Mouse (Mus musculus): ENCODE results near the gene Rbm18. TPM values are rescaled to one million over a fixed set of nuclear protein-coding genes. Genes with fewer than 3 reads are reported as not detected.

Rbm18 gene
- total and polyA plus RNA-seq, 2 experiments from 2014 or later = 53.4 to 60.5 TPM

- H3K4me1 ChIP-seq (ENCODE audit: control insufficient read depth, insufficient read depth) = peaks cover 26% of the 10 kb centered on the region
- H3K4me3 ChIP-seq (ENCODE audit: low read depth, low read length) = peak overlapping the region; percentile 51
- H3K9me3 ChIP-seq (replicated peaks; ENCODE audit: control insufficient read depth, low read length) = no peaks in the 10 kb centered on the region
- H3K27ac ChIP-seq (ENCODE audit: low read depth) = no peak overlapping the region
- H3K4me2 ChIP-seq (ENCODE audit: low read depth, low read length) = peak overlapping the region; percentile 81
- no peak for ATAC-seq (ENCODE audit: insufficient read depth, low read depth)
- WGBS = 1% methylated on average over 32 of the region's 32 CpGs
- no peaks in the 10 kb centered on the region for H3K36me3 ChIP-seq (replicated peaks; ENCODE audit: control insufficient read depth, insufficient read depth, low read length)
- no peak for DNase-seq (ENCODE audit: low spot score)
- TF ChIP-seq CTCF (IDR thresholded peaks at IDR 0.05; ENCODE audit: low read depth) = no peak
- no peak for TF ChIP-seq EP300 (IDR thresholded peaks at IDR 0.05; ENCODE audit: low read depth)
- peak overlapping the region; percentile 57; the same call in 1 of the 2 replicates for H3K9ac ChIP-seq (replicated peaks; ENCODE audit: low read depth, low read length)
- peaks cover 89% of the 10 kb centered on the region for H3K27me3 ChIP-seq (ENCODE audit: control insufficient read depth, insufficient read depth, low read length)
Observed at GRCm38 (mm10) chr2:36104436-36104955, 32.1 kb downstream of the Rbm18 start.

GRCm38 (mm10) chr2:36103555-36104367, 32.8 kb downstream of the Rbm18 start:
- no peak overlapping the region for H3K27ac ChIP-seq (ENCODE audit: low read depth)
- H3K4me2 ChIP-seq (ENCODE audit: low read depth, low read length) = peak overlapping the region; percentile 81
- ATAC-seq (ENCODE audit: insufficient read depth, low read depth) (no peak), DNase-seq (ENCODE audit: low spot score) (no peak)
- peaks cover 91% of the 10 kb centered on the region for H3K27me3 ChIP-seq (ENCODE audit: control insufficient read depth, insufficient read depth, low read length)
- TF ChIP-seq EP300 (IDR thresholded peaks at IDR 0.05; ENCODE audit: low read depth) (no peak), CTCF (IDR thresholded peaks at IDR 0.05; ENCODE audit: low read depth) (no peak)
- H3K4me3 ChIP-seq (ENCODE audit: low read depth, low read length) = peak overlapping the region; percentile 51
- no peak overlapping the region for H3K9ac ChIP-seq (replicated peaks; ENCODE audit: low read depth, low read length)
- no peaks in the 10 kb centered on the region for H3K9me3 ChIP-seq (replicated peaks; ENCODE audit: control insufficient read depth, low read length)
- peaks cover 26% of the 10 kb centered on the region for H3K4me1 ChIP-seq (ENCODE audit: control insufficient read depth, insufficient read depth)
- WGBS = 2% methylated on average over 36 of the region's 38 CpGs
- no peaks in the 10 kb centered on the region for H3K36me3 ChIP-seq (replicated peaks; ENCODE audit: control insufficient read depth, insufficient read depth, low read length)

- H3K4me2 ChIP-seq (ENCODE audit: low read depth, low read length) = peak overlapping the region; percentile 81
- no peaks in the 10 kb centered on the region for H3K9me3 ChIP-seq (replicated peaks; ENCODE audit: control insufficient read depth, low read length)
- no peak for TF ChIP-seq EP300 (IDR thresholded peaks at IDR 0.05; ENCODE audit: low read depth)
- TF ChIP-seq CTCF (IDR thresholded peaks at IDR 0.05; ENCODE audit: low read depth) = no peak
- H3K27me3 ChIP-seq (ENCODE audit: control insufficient read depth, insufficient read depth, low read length) = peaks cover 96% of the 10 kb centered on the region
- 5% methylated on average over 21 of the region's 21 CpGs for WGBS
- DNase-seq (ENCODE audit: low spot score) (no peak), ATAC-seq (ENCODE audit: insufficient read depth, low read depth) (no peak; the same call in 1 of the 2 replicates)
- no peaks in the 10 kb centered on the region for H3K36me3 ChIP-seq (replicated peaks; ENCODE audit: control insufficient read depth, insufficient read depth, low read length)
- no peak overlapping the region for H3K9ac ChIP-seq (replicated peaks; ENCODE audit: low read depth, low read length)
- H3K4me3 ChIP-seq (ENCODE audit: low read depth, low read length) = peak overlapping the region; percentile 51
- no peak overlapping the region for H3K27ac ChIP-seq (ENCODE audit: low read depth)
- H3K4me1 ChIP-seq (ENCODE audit: control insufficient read depth, insufficient read depth) = peaks cover 26% of the 10 kb centered on the region
Observed at GRCm38 (mm10) chr2:36103069-36103554, 33.5 kb downstream of the Rbm18 start.

GRCm38 (mm10) chr2:36102559-36102946, 34.0 kb downstream of the Rbm18 start:
- Histone ChIP-seq H3K27me3 (ENCODE audit: control insufficient read depth, insufficient read depth, low read length) (peaks cover 96% of the 10 kb centered on the region), H3K27ac (ENCODE audit: low read depth) (no peak overlapping the region), H3K4me1 (ENCODE audit: control insufficient read depth, insufficient read depth) (peaks cover 26% of the 10 kb centered on the region), H3K9ac (replicated peaks; ENCODE audit: low read depth, low read length) (no peak overlapping the region), H3K4me2 (ENCODE audit: low read depth, low read length) (peak overlapping the region; percentile 81), H3K4me3 (ENCODE audit: low read depth, low read length) (peak overlapping the region; percentile 51), H3K9me3 (replicated peaks; ENCODE audit: control insufficient read depth, low read length) (no peaks in the 10 kb centered on the region), H3K36me3 (replicated peaks; ENCODE audit: control insufficient read depth, insufficient read depth, low read length) (no peaks in the 10 kb centered on the region)
- WGBS = 6% methylated on average over 21 of the region's 21 CpGs
- no peak for DNase-seq (ENCODE audit: low spot score)
- ATAC-seq (ENCODE audit: insufficient read depth, low read depth) = no peak
- no peak for TF ChIP-seq CTCF (IDR thresholded peaks at IDR 0.05; ENCODE audit: low read depth)
- no peak for TF ChIP-seq EP300 (IDR thresholded peaks at IDR 0.05; ENCODE audit: low read depth)

GRCm38 (mm10) chr2:36101866-36102558, 34.6 kb downstream of the Rbm18 start:
- Histone ChIP-seq H3K36me3 (replicated peaks; ENCODE audit: control insufficient read depth, insufficient read depth, low read length) (no peaks in the 10 kb centered on the region), H3K4me3 (ENCODE audit: low read depth, low read length) (peak overlapping the region; percentile 51), H3K4me1 (ENCODE audit: control insufficient read depth, insufficient read depth) (peaks cover 26% of the 10 kb centered on the region), H3K4me2 (ENCODE audit: low read depth, low read length) (peak overlapping the region; percentile 81), H3K27me3 (ENCODE audit: control insufficient read depth, insufficient read depth, low read length) (peaks cover 97% of the 10 kb centered on the region), H3K9me3 (replicated peaks; ENCODE audit: control insufficient read depth, low read length) (no peaks in the 10 kb centered on the region), H3K9ac (replicated peaks; ENCODE audit: low read depth, low read length) (no peak overlapping the region), H3K27ac (ENCODE audit: low read depth) (no peak overlapping the region)
- ATAC-seq (ENCODE audit: insufficient read depth, low read depth) (no peak), DNase-seq (ENCODE audit: low spot score) (no peak)
- no peak for TF ChIP-seq CTCF (IDR thresholded peaks at IDR 0.05; ENCODE audit: low read depth)
- TF ChIP-seq EP300 (IDR thresholded peaks at IDR 0.05; ENCODE audit: low read depth) = no peak
- WGBS = 13% methylated on average over 28 of the region's 28 CpGs

Measured in heart, postnatal 0 days (tissue).